Mouse (Mus musculus): ENCODE measurements at regions not wholly inside any gene's neighbourhood (a gene's known extent, or its start where the extent isn't known, plus 50 kb on each side); places are given as distances from the start of the nearest gene placed in this dataset.

GRCm38 (mm10) chr15:56391982-56392381, 1085.4 kb downstream of the Slc22a22 start:
- H3K36me3 ChIP-seq = no peaks in the 10 kb centered on the region
- no peaks in the 10 kb centered on the region for H3K27me3 ChIP-seq (replicated peaks)
- H3K4me2 ChIP-seq (replicated peaks) = no peak overlapping the region
- H3K4me3 ChIP-seq (replicated peaks) = no peak overlapping the region
- H3K4me1 ChIP-seq (replicated peaks) = no peaks in the 10 kb centered on the region
- H3K9me3 ChIP-seq = no peaks in the 10 kb centered on the region
- H3K9ac ChIP-seq = no peak overlapping the region
- peak; percentile 84 for ATAC-seq
- no peak overlapping the region for H3K27ac ChIP-seq

- Histone ChIP-seq H3K4me2 (replicated peaks) (no peak overlapping the region), H3K4me1 (replicated peaks) (no peaks in the 10 kb centered on the region), H3K36me3 (no peaks in the 10 kb centered on the region), H3K27ac (no peak overlapping the region), H3K27me3 (replicated peaks) (no peaks in the 10 kb centered on the region), H3K9me3 (no peaks in the 10 kb centered on the region), H3K9ac (no peak overlapping the region), H3K4me3 (replicated peaks) (no peak overlapping the region)
- 0 out of 2 replicates have a peak, but pooled peaks have one; percentile 39 for ATAC-seq
- 24% methylated on average over 1 of the region's 1 CpGs for WGBS
Measured at GRCm38 (mm10) chr15:56378511-56378910, 1098.9 kb downstream of the Slc22a22 start.

GRCm38 (mm10) chr15:56350903-56351302, 1126.5 kb downstream of the Slc22a22 start:
- no peak overlapping the region for H3K9ac ChIP-seq
- H3K36me3 ChIP-seq = no peaks in the 10 kb centered on the region
- H3K4me2 ChIP-seq (replicated peaks) = no peak overlapping the region
- no peaks in the 10 kb centered on the region for H3K27me3 ChIP-seq (replicated peaks)
- no peak for ATAC-seq
- 78% methylated on average over 5 of the region's 5 CpGs for WGBS
- no peaks in the 10 kb centered on the region for H3K9me3 ChIP-seq
- H3K27ac ChIP-seq = no peak overlapping the region
- no peak overlapping the region for H3K4me3 ChIP-seq (replicated peaks)
- H3K4me1 ChIP-seq (replicated peaks) = no peaks in the 10 kb centered on the region

GRCm38 (mm10) chr15:56346111-56346510, 1131.3 kb downstream of the Slc22a22 start:
- H3K9me3 ChIP-seq = no peaks in the 10 kb centered on the region
- WGBS = 70% methylated on average over 2 of the region's 2 CpGs
- no peak for ATAC-seq
- H3K9ac ChIP-seq = no peak overlapping the region
- H3K27me3 ChIP-seq (replicated peaks) = no peaks in the 10 kb centered on the region
- no peaks in the 10 kb centered on the region for H3K36me3 ChIP-seq
- no peak overlapping the region for H3K4me3 ChIP-seq (replicated peaks)
- no peaks in the 10 kb centered on the region for H3K4me1 ChIP-seq (replicated peaks)
- no peak overlapping the region for H3K4me2 ChIP-seq (replicated peaks)
- no peak overlapping the region for H3K27ac ChIP-seq

GRCm38 (mm10) chr15:56344973-56345372, 1132.5 kb downstream of the Slc22a22 start:
- no peak for ATAC-seq
- H3K4me3 ChIP-seq (replicated peaks) = no peak overlapping the region
- no peaks in the 10 kb centered on the region for H3K4me1 ChIP-seq (replicated peaks)
- H3K36me3 ChIP-seq = no peaks in the 10 kb centered on the region
- no peak overlapping the region for H3K27ac ChIP-seq
- 79% methylated on average over 2 of the region's 2 CpGs for WGBS
- no peak overlapping the region for H3K4me2 ChIP-seq (replicated peaks)
- H3K27me3 ChIP-seq (replicated peaks) = no peaks in the 10 kb centered on the region
- H3K9ac ChIP-seq = no peak overlapping the region
- H3K9me3 ChIP-seq = no peaks in the 10 kb centered on the region

- Histone ChIP-seq H3K27me3 (replicated peaks) (no peaks in the 10 kb centered on the region), H3K9me3 (no peaks in the 10 kb centered on the region), H3K27ac (no peak overlapping the region), H3K36me3 (no peaks in the 10 kb centered on the region), H3K4me3 (replicated peaks) (no peak overlapping the region), H3K4me2 (replicated peaks) (no peak overlapping the region), H3K9ac (no peak overlapping the region), H3K4me1 (replicated peaks) (no peaks in the 10 kb centered on the region)
- ATAC-seq = no peak
- WGBS = 61% methylated on average over 4 of the region's 4 CpGs
Measured at GRCm38 (mm10) chr15:56344304-56344932, 1133.0 kb downstream of the Slc22a22 start.

GRCm38 (mm10) chr15:56337879-56338278, 1139.5 kb downstream of the Slc22a22 start:
- Histone ChIP-seq H3K4me1 (replicated peaks) (no peaks in the 10 kb centered on the region), H3K36me3 (no peaks in the 10 kb centered on the region), H3K9me3 (no peaks in the 10 kb centered on the region), H3K4me3 (replicated peaks) (no peak overlapping the region), H3K4me2 (replicated peaks) (no peak overlapping the region), H3K27ac (no peak overlapping the region), H3K9ac (no peak overlapping the region), H3K27me3 (replicated peaks) (no peaks in the 10 kb centered on the region)
- WGBS = 52% methylated on average over 5 of the region's 5 CpGs
- ATAC-seq = no peak

- no peak overlapping the region for H3K9ac ChIP-seq
- no peak overlapping the region for H3K4me3 ChIP-seq (replicated peaks)
- 42% methylated on average over 5 of the region's 5 CpGs for WGBS
- no peak overlapping the region for H3K27ac ChIP-seq
- 0 out of 2 replicates have a peak, but pooled peaks have one; percentile 28 for ATAC-seq
- no peaks in the 10 kb centered on the region for H3K9me3 ChIP-seq
- H3K4me1 ChIP-seq (replicated peaks) = no peaks in the 10 kb centered on the region
- no peaks in the 10 kb centered on the region for H3K36me3 ChIP-seq
- no peaks in the 10 kb centered on the region for H3K27me3 ChIP-seq (replicated peaks)
- no peak overlapping the region for H3K4me2 ChIP-seq (replicated peaks)
Measured at GRCm38 (mm10) chr15:56336449-56336848, 1141.0 kb downstream of the Slc22a22 start.

- no peak overlapping the region for H3K27ac ChIP-seq
- no peaks in the 10 kb centered on the region for H3K27me3 ChIP-seq (replicated peaks)
- no peak overlapping the region for H3K4me3 ChIP-seq (replicated peaks)
- no peaks in the 10 kb centered on the region for H3K9me3 ChIP-seq
- no peak for ATAC-seq
- 70% methylated on average over 2 of the region's 2 CpGs for WGBS
- no peak overlapping the region for H3K4me2 ChIP-seq (replicated peaks)
- no peaks in the 10 kb centered on the region for H3K36me3 ChIP-seq
- H3K4me1 ChIP-seq (replicated peaks) = no peaks in the 10 kb centered on the region
- H3K9ac ChIP-seq = no peak overlapping the region
Measured at GRCm38 (mm10) chr15:56335011-56335410, 1142.4 kb downstream of the Slc22a22 start.

- H3K4me3 ChIP-seq (replicated peaks) = no peak overlapping the region
- H3K9me3 ChIP-seq = no peaks in the 10 kb centered on the region
- ATAC-seq = no peak
- no peaks in the 10 kb centered on the region for H3K4me1 ChIP-seq (replicated peaks)
- H3K36me3 ChIP-seq = no peaks in the 10 kb centered on the region
- no peaks in the 10 kb centered on the region for H3K27me3 ChIP-seq (replicated peaks)
- no peak overlapping the region for H3K4me2 ChIP-seq (replicated peaks)
- H3K27ac ChIP-seq = no peak overlapping the region
- no peak overlapping the region for H3K9ac ChIP-seq
Measured at GRCm38 (mm10) chr15:56320501-56320900, 1156.9 kb downstream of the Slc22a22 start.

- Histone ChIP-seq H3K9me3 (no peaks in the 10 kb centered on the region), H3K27me3 (replicated peaks) (no peaks in the 10 kb centered on the region), H3K36me3 (no peaks in the 10 kb centered on the region), H3K4me2 (replicated peaks) (no peak overlapping the region), H3K4me3 (replicated peaks) (no peak overlapping the region), H3K9ac (no peak overlapping the region), H3K27ac (no peak overlapping the region), H3K4me1 (replicated peaks) (no peaks in the 10 kb centered on the region)
- no peak for ATAC-seq
- 72% methylated on average over 3 of the region's 3 CpGs for WGBS
Measured at GRCm38 (mm10) chr15:56294910-56295438, 1182.5 kb downstream of the Slc22a22 start.

- Histone ChIP-seq H3K9me3 (no peaks in the 10 kb centered on the region), H3K36me3 (no peaks in the 10 kb centered on the region), H3K27ac (no peak overlapping the region), H3K9ac (no peak overlapping the region), H3K4me3 (replicated peaks) (no peak overlapping the region), H3K4me1 (replicated peaks) (no peaks in the 10 kb centered on the region; the same call in 1 of the 2 replicates), H3K27me3 (replicated peaks) (no peaks in the 10 kb centered on the region), H3K4me2 (replicated peaks) (no peak overlapping the region)
- peak; percentile 96 for ATAC-seq
- WGBS = 27% methylated on average over 7 of the region's 7 CpGs
Measured at GRCm38 (mm10) chr15:56278622-56279301, 1198.7 kb downstream of the Slc22a22 start.

- Histone ChIP-seq H3K27ac (peak overlapping the region; percentile 48), H3K9ac (no peak overlapping the region), H3K27me3 (replicated peaks) (no peaks in the 10 kb centered on the region), H3K4me2 (replicated peaks) (no peak overlapping the region), H3K9me3 (no peaks in the 10 kb centered on the region), H3K4me3 (replicated peaks) (no peak overlapping the region), H3K4me1 (replicated peaks) (no peaks in the 10 kb centered on the region; the same call in 1 of the 2 replicates), H3K36me3 (no peaks in the 10 kb centered on the region)
- WGBS = 42% methylated on average over 3 of the region's 3 CpGs
- ATAC-seq = peak; percentile 59
Measured at GRCm38 (mm10) chr15:56278006-56278405, 1199.4 kb downstream of the Slc22a22 start.
